Mouse (Mus musculus) spleen, adult 2 months (tissue): ENCODE results near the gene Znrf4.

ENCODE experiments used
- CTCF ChIP-seq: fragments of 200-500 bp; IDR thresholded peaks from 2 replicates; pipeline ENCODE4 v1.5.1; 2011; ENCODE audit warnings: mild to moderate bottlenecking, inconsistent platforms; ENCODE audit not compliant: insufficient read depth, insufficient read length, insufficient replicate concordance; ENCODE audit errors: extremely low read depth
- POLR2A ChIP-seq: fragments of 200-500 bp; IDR thresholded peaks from 2 replicates; pipeline ENCODE4 v1.6.1; 2011; ENCODE audit warnings: low read depth, low read length, inconsistent platforms

DNA sequence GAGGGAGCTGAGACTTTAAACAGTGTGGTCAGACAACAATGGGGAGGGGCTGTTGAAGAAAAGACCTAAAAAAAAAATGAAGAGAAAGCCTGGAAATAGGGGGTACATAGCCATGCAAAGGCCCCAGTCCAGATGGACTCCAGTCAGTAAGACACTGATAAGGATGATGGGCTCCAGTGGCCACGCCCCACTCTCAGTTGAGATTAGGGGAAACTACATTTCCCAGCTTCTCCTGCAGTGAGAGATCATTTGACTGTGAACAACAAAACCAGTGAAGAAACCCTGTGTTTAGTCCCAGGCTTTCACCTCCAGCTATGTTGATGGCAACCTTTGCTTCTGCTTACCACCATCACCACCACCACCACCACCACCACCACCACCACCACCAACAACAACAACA is 33.7 kb upstream of the Znrf4 start:
- no peak for TF ChIP-seq POLR2A
- no peak for TF ChIP-seq CTCF
